Mouse (Mus musculus) cerebellum, adult 8-10 months (tissue): Measurements from ENCODE around the gene Asic2.
"Not testable (repeated sequence)": the region's sequence is repeated elsewhere in the genome, so short reads cannot be mapped to it uniquely, and the experiment has no call there.

Source experiments
- DNase-seq: peaks from one replicate; pipeline ENCODE4 v3.0.0; 2022

Asic2 gene

GRCm38 (mm10) chr11:81280070-81280469 lies 688.2 kb downstream of the Asic2 start:
- no peak for DNase-seq

- DNase-seq: no peak
Observed at GRCm38 (mm10) chr11:81277406-81277805, 690.9 kb downstream of the Asic2 start.

- no peak for DNase-seq
Observed at GRCm38 (mm10) chr11:81272677-81273418, 695.4 kb downstream of the Asic2 start.

- DNase-seq: no peak
Observed at GRCm38 (mm10) chr11:81271422-81271821, 696.8 kb downstream of the Asic2 start.

GRCm38 (mm10) chr11:81270518-81270917 lies 697.7 kb downstream of the Asic2 start:
- DNase-seq: no peak

- DNase-seq: no peak
Observed at GRCm38 (mm10) chr11:81263757-81264156, 704.5 kb downstream of the Asic2 start.

- DNase-seq: no peak
Observed at GRCm38 (mm10) chr11:81263193-81263592, 705.1 kb downstream of the Asic2 start.

GRCm38 (mm10) chr11:81261259-81261658 lies 707.0 kb downstream of the Asic2 start:
- no peak for DNase-seq

GRCm38 (mm10) chr11:81241183-81241582 lies 727.1 kb downstream of the Asic2 start:
- DNase-seq: not testable (repeated sequence)

GRCm38 (mm10) chr11:81239966-81240681 lies 728.1 kb downstream of the Asic2 start:
- DNase-seq: peak; percentile 25

GRCm38 (mm10) chr11:81239091-81239490 lies 729.2 kb downstream of the Asic2 start:
- no peak for DNase-seq

- no peak for DNase-seq
Observed at GRCm38 (mm10) chr11:81236070-81236469, 732.2 kb downstream of the Asic2 start.

GRCm38 (mm10) chr11:81223361-81223760 lies 744.9 kb downstream of the Asic2 start:
- DNase-seq: no peak

- DNase-seq: no peak
Observed at GRCm38 (mm10) chr11:81220786-81221185, 747.5 kb downstream of the Asic2 start.

GRCm38 (mm10) chr11:81205471-81205870 lies 762.8 kb downstream of the Asic2 start:
- DNase-seq: peak; percentile 13

GRCm38 (mm10) chr11:81202578-81202977 lies 765.7 kb downstream of the Asic2 start:
- no peak for DNase-seq

- DNase-seq: no peak
Observed at GRCm38 (mm10) chr11:81193856-81194255, 774.4 kb downstream of the Asic2 start.

GRCm38 (mm10) chr11:81192155-81192554 lies 776.1 kb downstream of the Asic2 start:
- DNase-seq: no peak

- no peak for DNase-seq
Observed at GRCm38 (mm10) chr11:81189103-81189502, 779.2 kb downstream of the Asic2 start.

GRCm38 (mm10) chr11:81187851-81188250 lies 780.4 kb downstream of the Asic2 start:
- no peak for DNase-seq

- DNase-seq: no peak
Observed at GRCm38 (mm10) chr11:81184721-81185120, 783.5 kb downstream of the Asic2 start.

- DNase-seq: no peak
Observed at GRCm38 (mm10) chr11:81164890-81165289, 803.4 kb downstream of the Asic2 start.

- DNase-seq: no peak
Observed at GRCm38 (mm10) chr11:81163056-81163455, 805.2 kb downstream of the Asic2 start.

- no peak for DNase-seq
Observed at GRCm38 (mm10) chr11:81153841-81154240, 814.4 kb downstream of the Asic2 start.
